Mouse (Mus musculus) heart, postnatal 36 days (tissue): ENCODE measurements around the gene Olfr547. TPM values are rescaled to one million over a fixed set of nuclear protein-coding genes. Genes with fewer than 3 reads are reported as not detected.
A peak's percentile ranks its signal among the peaks of the same experiment; 100 is the strongest.

Source experiments
- DNase-seq, 2 experiments: peaks; one replicate each; pipeline ENCODE4 v3.0.0; 2021 to 2022
- intact Hi-C: fragments of 180-260 bp; cut with DNase I; formaldehyde crosslinking; loops from one replicate; pipeline ENCODE4 v1.15.1; 2025
- total RNA-seq, 2 experiments: library from RNA; stranded (reverse); gene quantifications; 2 replicates each; pipeline ENCODE4 v1.2.3; 2021

Olfr547 gene
- total RNA-seq, 2 experiments from 2014 or later = not detected

DNA sequence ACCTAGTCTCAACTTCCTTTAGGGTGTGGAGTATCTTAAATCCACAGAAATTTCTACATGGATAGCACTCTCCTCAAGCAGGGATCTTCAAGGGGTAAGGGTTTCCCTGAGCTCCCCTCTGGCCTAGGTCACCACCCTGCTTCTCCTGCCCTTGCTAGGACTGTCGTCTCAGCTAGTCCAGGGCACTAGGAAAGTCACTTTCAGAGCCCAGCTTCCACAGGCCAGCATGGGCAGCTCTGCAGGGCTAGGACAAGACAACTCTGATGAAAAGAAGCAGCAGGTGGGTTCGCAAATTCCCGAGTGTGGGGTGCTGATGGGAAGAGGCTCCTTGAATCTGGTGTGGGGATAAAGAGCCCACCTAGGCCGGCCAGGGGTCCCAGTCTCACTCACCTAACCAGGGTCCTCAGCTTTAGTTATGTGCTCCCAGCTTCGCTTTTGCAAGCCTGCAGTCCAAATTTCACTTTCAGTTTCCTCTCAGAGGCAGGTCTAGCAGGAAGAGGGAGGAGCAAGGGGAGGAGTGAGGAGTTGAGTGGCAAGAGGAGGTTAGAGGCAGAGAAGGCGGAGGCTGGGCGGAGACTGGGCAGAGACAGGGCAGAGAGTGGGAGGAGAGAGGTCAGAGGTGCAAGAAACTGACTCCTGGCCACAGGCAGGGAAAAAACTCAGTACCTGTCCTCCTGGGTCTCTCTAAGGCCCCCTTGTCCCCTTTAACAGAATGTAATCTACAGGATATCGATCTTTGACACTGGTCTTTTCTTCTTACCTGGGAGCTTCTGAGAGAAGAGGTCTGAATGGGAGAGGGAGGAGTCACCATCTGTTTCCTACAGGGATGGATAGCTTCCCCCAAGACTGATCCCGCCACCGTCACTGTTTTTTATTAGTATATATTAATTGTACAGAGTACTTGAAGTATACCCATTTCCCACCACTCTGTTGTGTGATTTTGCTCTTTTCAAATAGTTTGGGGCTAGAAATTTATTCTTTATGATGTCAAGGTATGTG is 30.7 kb downstream of the Olfr547 start, which contains the start of gene Trim21:
TSS of gene Trim21 (minus strand) at position 488 of the 999 bp plus-strand sequence.
- DNase-seq = peak; percentile 84 to 87
- intact Hi-C loops = loop anchor here (5.0 to 10.0 kb wide), 2 partner anchors 117 to 300 kb away; partner anchors contain the start of gene Stim1

DNA sequence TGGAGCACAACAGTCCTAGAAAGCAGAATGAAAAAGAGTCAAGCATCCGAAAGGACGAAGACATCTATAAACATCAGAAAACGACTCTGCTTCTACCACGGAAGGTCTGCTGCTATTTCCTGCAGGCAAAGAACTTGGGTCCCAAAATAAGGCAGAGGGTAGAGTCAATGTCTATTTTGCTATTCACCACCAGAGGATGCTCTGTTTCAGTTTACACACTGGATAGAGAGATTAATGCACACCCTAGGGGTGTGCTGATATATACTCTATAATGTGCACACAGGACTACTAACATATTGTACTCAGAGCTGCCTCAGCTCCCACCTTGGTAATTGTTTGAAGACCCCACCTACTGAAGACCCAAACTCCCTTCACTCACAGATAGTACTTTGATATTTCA is 31.7 kb downstream of the Olfr547 start:
- intact Hi-C loops = loop anchor here (5.0 to 10.0 kb wide), 2 partner anchors 116 to 301 kb away; partner anchors contain the start of gene Stim1
- DNase-seq = no peak

DNA sequence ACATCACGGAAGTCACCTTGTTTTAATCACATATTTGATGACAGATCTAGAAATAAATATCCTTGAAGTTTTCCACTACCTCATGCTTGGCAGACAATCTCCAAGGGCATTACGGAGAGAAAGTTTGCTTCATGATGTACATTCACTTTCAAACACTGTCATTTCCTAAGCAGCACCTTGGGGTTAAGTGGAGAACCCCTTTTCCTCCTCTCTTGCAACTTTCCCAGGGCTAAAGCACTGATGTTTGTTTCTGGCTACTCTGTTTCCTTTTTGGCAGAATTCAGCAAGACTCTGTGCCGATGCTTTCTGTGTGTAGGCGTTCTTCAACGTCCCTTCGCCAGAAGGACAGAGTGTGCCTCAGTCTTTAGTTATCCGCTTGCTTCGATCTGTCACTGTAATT is 36.6 kb downstream of the Olfr547 start, which contains the start of gene Olfr550:
TSS of gene Olfr550 (plus strand) at position 301 of the 400 bp plus-strand sequence.
- intact Hi-C loops = no loop called here
- no peak for DNase-seq

DNA sequence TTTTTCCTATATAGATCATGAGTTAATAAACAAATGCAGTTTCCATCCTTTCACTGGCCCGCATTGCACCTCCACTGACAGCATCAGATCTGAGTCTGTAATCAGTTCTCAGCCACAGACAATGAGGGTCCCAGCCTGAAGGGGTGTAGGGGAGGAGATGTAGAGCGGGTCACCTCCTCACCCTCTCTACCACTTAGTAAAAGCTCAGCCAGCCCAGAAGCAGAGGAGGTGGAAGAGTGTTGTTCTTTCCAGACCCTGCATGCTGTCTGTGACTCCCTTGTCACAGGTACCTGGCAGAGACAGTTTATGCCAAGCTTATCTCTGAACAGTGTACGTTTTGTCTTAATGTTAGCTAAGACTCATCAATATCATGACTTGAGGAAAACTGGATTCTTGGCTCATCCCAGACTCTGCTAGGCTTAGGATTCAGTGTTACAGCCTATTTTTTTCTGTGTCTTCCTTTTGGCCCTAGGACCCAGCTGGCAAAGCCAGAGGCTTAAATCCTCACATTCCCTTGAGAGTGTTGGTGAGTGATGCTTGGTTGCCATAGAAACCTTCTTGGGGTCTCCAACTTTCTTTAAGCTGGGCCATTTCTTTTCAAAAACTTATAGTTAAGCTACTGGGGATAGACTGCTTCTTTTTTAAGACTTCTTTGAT is 38.8 kb downstream of the Olfr547 start:
- no peak for DNase-seq
- intact Hi-C loops = no loop called here

DNA sequence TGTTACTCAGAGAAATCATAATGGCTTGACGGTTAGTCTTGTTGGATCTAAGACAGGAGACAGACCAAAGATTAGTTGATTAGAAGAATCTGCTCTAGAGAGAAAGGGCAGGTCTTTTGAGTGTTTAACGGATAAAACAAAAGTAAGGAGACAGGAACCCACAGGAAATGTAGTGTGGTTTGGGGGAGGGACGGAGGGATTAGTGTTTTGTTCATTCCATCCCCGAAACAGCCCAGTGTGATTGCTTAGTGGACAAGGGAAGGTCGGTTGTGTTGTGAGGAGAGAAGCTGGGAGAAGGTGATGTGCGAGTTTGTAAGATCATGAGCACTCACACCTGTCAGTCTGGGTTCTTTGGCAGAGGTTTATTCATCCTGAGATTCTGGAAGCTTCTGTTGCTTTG is 41.4 kb downstream of the Olfr547 start:
- intact Hi-C loops = no loop called here
- DNase-seq = no peak

Other genes starting within 250 kb of the Olfr547 start
- 10 to 100 TPM in 1 of 2 experiments, 1 to 10 TPM in 1; 9.6 to 10.9 TPM for gene Rrm1, start 93.1 kb upstream of the Olfr547 start, total RNA-seq
- not detected for gene Olfr543, start 53.1 kb upstream of the Olfr547 start, total RNA-seq
- not detected for gene Olfr544, start 46.4 kb upstream of the Olfr547 start, total RNA-seq
- gene Olfr545, start 35.2 kb upstream of the Olfr547 start, total RNA-seq = not detected
- not detected for gene Olfr548-ps1, start 6.1 kb downstream of the Olfr547 start, total RNA-seq
- not detected for gene Olfr549, start 15.1 kb downstream of the Olfr547 start, total RNA-seq
- gene Trim21, start 30.7 kb downstream of the Olfr547 start, total RNA-seq = 1 to 10 TPM; 5.2 to 7.0 TPM
- under 1 TPM in 1 of 2 experiments, not detected in 1; 0.08 TPM for gene Olfr550, start 36.7 kb downstream of the Olfr547 start, total RNA-seq
- not detected for gene Olfr551, start 57.1 kb downstream of the Olfr547 start, total RNA-seq
- gene Olfr552, start 63.0 kb downstream of the Olfr547 start, total RNA-seq = under 1 TPM; 0.14 TPM
- gene Olfr553, start 83.5 kb downstream of the Olfr547 start, total RNA-seq = not detected
- gene Olfr554, start 103.7 kb downstream of the Olfr547 start, total RNA-seq = not detected
- not detected for gene Olfr555, start 124.1 kb downstream of the Olfr547 start, total RNA-seq
- not detected for gene Olfr556, start 130.2 kb downstream of the Olfr547 start, total RNA-seq
- 1 to 10 TPM; 7.7 to 8.4 TPM for gene Trim68, start 152.6 kb downstream of the Olfr547 start, total RNA-seq
- gene Olfr557, start 161.2 kb downstream of the Olfr547 start, total RNA-seq = not detected
- gene Olfr558, start 167.5 kb downstream of the Olfr547 start, total RNA-seq = 1 to 10 TPM; 2.5 to 3.0 TPM
- not detected for gene Olfr33, start 184.3 kb downstream of the Olfr547 start, total RNA-seq
- not detected for gene Olfr559, start 192.7 kb downstream of the Olfr547 start, total RNA-seq
- not detected for gene Olfr560, start 224.6 kb downstream of the Olfr547 start, total RNA-seq
- gene Olfr78, start 224.7 kb downstream of the Olfr547 start, total RNA-seq = under 1 TPM; 0.28 to 0.68 TPM
- not detected for gene Olfr561, start 236.5 kb downstream of the Olfr547 start, total RNA-seq